Mouse (Mus musculus) urinary bladder, adult 2 months (tissue): ENCODE measurements around the gene Serinc5. TPM values are rescaled to one million over a fixed set of nuclear protein-coding genes. Genes with fewer than 3 reads are reported as not detected.

ENCODE experiments used
- DNase-seq: peaks from one replicate; pipeline ENCODE4 v3.0.0; 2022; ENCODE audit warnings: low spot score
- polyA plus RNA-seq: library from polyadenylated mRNA; depleted of rRNA; stranded (reverse); fragments of >200 nt; gene quantifications from 2 replicates; pipeline ENCODE4 v1.2.3, GENCODE M21; 2012

The Serinc5 gene
- polyA plus RNA-seq, 1 experiment: 44.6 TPM

DNA sequence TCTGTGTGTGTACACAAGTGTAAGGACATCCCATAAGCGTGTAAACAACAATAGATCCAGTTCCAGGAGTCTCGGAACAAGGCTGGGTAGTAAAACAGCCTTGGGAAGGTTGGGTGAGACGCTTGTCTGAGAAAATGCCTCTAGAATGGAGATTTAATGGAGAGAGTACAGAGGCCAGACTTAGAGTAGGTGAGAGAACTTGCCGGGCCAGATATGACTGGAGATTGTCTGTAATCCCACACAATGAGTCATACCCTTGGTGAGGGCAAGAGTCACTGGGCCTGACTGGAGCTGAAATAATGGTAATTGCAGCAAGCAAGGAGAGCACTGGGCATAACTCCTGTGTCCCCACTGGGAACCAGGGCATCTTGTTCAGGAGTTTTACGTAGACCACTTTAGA lies 2.2 kb downstream of the Serinc5 start:
- no peak for DNase-seq

- DNase-seq: no peak
Observed at GRCm38 (mm10) chr13:92615201-92615600, 4.3 kb downstream of the Serinc5 start.

DNA sequence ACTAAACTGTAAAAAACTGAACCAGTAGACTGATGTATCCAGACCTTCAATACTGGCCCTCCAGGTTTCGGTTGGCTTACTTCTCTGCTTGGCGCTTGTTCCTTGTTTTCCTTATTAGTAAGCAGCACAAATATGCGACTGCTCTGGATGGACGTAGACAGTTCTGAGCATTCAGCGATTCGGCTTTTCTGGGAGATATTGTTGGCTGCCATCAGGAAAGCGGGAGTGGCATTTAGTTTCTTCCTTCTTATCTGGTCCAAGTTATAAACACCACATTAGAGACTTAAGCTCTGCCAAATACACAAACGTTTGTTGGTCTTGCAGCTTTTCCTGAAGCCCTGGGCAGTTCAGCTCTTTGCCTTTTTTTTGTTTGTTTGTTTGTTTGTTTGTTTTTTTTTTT lies 5.6 kb downstream of the Serinc5 start:
- DNase-seq: no peak

DNA sequence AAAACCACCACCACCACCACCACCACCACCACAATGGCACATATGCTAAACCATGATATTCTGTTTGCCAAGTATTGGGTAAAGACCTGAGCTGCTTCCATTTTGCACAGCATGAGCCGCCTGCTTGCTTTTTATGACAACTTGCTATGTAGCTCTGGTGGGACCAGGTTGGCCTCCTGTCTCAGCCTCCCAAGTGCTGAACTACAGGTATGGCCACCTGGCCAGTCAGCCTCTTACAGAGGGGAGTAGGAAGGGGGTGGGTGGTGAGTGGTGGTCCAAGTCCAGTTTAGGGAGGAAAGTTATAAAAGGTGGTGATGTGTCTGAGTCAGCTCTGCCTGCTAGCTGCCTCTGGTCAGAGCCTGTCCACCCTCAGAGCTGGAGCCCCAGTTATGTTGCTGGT lies 15.3 kb downstream of the Serinc5 start:
- DNase-seq: no peak

GRCm38 (mm10) chr13:92626725-92627124 lies 15.8 kb downstream of the Serinc5 start:
- DNase-seq: no peak

- DNase-seq: no peak
Observed at GRCm38 (mm10) chr13:92629509-92629908, 18.6 kb downstream of the Serinc5 start.

GRCm38 (mm10) chr13:92631450-92631849 lies 20.6 kb downstream of the Serinc5 start:
- no peak for DNase-seq

DNA sequence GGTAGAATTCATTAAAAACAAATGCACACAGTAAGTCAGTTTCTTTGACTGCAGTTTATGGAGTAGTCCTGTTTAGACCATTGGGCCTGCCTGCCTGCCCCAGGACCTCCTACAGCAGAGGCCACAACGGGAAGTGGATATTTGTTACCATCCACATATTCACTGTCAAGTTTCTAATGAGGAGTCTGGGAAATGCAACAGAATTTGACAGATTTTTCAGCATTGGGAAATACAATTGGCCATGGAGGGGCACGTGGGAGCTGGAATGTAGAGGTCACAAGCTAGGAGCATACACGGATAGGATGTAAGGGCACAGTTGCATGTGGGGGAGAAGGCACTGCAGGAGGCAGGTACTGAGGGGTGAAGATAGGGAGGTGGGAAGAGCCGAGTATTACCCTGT lies 21.7 kb downstream of the Serinc5 start:
- no peak for DNase-seq

DNA sequence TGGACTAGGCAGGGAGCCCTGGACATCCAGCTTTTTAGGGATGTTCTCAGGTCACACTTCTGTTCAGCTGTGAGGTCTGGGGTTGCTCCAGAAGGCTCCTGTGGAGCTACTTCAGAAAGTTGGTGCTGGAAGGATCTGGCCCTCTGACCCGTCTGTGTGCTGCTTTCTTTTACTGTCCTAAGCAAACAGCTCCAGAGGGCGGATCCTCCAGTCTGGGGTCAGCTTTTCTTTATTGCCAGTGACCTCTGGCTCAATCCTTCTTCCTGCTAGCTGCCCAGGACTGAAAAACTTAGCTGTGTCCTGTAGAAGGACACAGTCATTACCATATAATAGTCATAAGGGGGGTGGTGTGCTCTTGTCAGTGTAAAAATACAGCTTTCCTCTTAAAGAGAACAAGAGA lies 24.1 kb downstream of the Serinc5 start:
- no peak for DNase-seq

- DNase-seq: no peak
Observed at GRCm38 (mm10) chr13:92636226-92636909, 25.5 kb downstream of the Serinc5 start.

DNA sequence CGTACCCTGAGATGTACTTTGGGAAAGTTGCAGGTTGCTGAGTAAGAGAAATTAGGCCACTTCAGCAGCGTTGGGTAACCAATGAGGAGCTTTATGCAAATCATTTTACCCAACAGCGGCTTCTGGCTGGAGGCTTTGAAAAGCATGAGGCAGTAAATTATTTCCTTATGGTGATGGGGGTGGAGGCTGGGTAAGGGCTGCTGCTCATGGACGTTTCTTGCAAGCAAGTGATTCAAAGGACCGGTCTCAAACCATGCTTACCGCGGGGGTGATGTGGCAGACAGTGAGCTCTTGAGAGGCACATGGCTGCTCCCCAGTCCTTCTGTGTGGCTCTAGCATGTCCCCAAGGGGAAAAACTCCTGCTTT lies 26.0 kb downstream of the Serinc5 start:
- no peak for DNase-seq

- no peak for DNase-seq
Observed at GRCm38 (mm10) chr13:92639093-92640014, 28.5 kb downstream of the Serinc5 start.

DNA sequence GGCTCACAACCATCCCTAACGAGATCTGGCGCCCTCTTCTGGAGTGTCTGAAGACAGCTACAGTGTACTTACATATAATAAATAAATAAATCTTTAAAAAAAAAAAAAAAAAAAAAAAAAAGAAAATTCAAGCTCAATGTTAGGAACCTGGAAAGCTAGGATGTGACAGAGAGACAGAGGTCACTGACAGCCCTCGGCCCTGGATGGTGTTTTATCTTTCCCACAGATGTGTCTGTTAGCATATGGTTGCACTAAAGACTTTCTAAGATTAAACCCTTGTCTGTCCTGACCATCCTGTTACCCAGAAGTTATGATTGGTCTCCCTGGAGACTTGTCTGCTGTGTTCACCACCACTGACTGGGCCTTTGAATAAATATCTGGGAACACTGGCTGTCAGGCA lies 33.3 kb downstream of the Serinc5 start:
- no peak for DNase-seq

- no peak for DNase-seq
Observed at GRCm38 (mm10) chr13:92644753-92645152, 33.9 kb downstream of the Serinc5 start.

- DNase-seq: no peak
Observed at GRCm38 (mm10) chr13:92647695-92648094, 36.8 kb downstream of the Serinc5 start.

GRCm38 (mm10) chr13:92649111-92649510 lies 38.2 kb downstream of the Serinc5 start:
- DNase-seq: no peak

GRCm38 (mm10) chr13:92650956-92651355 lies 40.1 kb downstream of the Serinc5 start:
- no peak for DNase-seq

- DNase-seq: no peak
Observed at GRCm38 (mm10) chr13:92652498-92652897, 41.6 kb downstream of the Serinc5 start.

- no peak for DNase-seq
Observed at GRCm38 (mm10) chr13:92653283-92653682, 42.4 kb downstream of the Serinc5 start.

DNA sequence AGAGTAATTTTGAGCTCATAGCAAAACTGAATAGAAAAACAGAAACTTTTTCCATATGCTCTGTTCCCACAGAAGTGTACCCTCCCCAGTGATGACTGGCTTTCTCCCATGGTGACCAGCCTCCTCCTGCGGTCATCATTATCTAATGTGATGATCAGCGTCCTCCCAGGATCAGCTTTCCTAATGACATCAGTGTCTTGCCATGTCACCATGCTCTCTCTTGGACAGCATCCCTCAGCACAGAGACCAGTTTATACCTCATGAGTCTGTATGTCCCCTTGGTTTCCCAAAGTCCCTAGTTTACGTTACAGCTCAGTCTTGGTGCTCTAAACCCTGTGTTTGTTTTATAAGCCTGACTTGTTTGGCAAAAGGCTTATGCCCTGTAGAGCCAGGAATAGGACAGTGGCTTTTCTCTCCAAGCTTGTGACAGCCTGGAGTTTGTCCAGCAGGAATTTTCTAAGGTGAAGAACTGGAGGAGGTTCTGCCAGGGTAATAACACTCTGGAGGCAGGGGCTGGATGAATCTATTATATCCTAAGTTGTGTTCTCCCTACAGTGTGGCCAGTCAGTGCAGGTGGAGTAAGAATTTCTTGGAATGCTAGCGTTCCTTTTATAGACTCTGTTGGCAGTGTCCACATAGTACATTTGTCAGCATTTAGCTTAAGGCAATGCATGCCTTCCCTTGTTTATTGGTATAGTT lies 46.1 kb downstream of the Serinc5 start:
- no peak for DNase-seq

DNA sequence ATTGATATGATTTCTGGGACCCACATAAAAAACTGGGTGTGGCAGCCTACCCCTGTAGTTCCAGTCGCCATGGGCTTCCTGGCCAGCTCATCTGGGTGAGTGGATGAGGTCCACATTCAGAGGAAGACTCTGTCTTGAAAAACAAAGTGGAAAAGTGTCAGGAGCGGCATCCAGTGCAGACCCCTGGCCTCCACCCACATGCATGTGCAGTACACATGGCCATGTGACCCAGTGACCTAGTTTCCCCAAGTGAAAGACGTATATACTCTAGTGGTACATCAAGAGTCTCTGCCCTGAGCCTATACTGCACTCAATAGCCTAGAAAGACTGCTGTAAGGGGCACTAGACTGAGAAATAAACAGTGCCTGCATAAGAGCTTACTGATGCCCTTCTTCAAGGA lies 48.7 kb downstream of the Serinc5 start:
- DNase-seq: no peak

DNA sequence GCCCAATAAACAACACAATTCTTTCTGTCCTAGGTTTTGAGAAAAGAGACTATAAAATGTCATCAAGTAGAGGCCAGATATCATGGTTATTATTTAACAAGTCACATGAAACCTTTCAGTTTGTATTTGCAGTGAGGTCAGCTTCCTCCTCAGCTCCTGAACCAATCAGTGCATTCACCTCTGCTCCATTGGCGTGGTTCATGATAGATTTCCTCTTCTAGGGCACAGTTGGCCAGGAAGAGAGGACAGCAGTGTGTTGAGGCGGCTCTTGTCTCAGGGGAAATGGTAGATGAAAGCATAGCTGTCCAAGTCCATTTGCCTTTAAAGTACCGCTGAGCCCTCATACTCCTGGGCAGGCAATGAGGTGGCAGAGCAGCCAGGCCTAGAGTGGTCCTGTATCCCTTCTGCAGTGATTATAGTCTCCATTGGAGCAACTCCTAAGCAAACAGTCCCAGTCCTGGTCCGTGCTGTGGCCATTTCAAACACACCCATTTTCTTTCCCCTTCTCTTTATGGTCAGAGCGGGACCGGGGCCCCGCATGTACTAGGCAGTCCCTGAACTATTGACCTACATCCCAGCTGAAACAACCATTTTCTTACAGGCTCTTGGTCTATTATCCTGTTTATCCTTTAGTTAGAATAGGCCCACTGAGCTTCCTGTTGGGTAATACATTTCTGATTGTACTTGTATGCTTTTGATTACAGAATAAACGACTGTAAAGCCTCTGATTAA lies 51.8 kb downstream of the Serinc5 start:
- DNase-seq: no peak
